Mouse (Mus musculus): ENCODE data around the gene Agr3.

Agr3 gene

GRCm38 (mm10) chr12:35925402-35925801 lies at the start of gene Agr3:
Gene Agr3 (plus strand): TSS chr12:35925620.
- DNase-seq (ENCODE audit: low read depth, low spot score) = no peak

- peak; percentile 42 for DNase-seq (ENCODE audit: low read depth, low spot score)
Measured at GRCm38 (mm10) chr12:35884892-35885558, 40.4 kb upstream of the Agr3 start.

GRCm38 (mm10) chr12:35889383-35889782 lies 36.0 kb upstream of the Agr3 start:
- DNase-seq (ENCODE audit: low read depth, low spot score) = no peak

GRCm38 (mm10) chr12:35890756-35891155 lies 34.7 kb upstream of the Agr3 start:
- DNase-seq (ENCODE audit: low read depth, low spot score) = no peak

GRCm38 (mm10) chr12:35894304-35894900 lies 31.0 kb upstream of the Agr3 start:
- no peak for DNase-seq (ENCODE audit: low read depth, low spot score)

- DNase-seq (ENCODE audit: low read depth, low spot score) = peak; percentile 88
Measured at GRCm38 (mm10) chr12:35895875-35896763, 29.3 kb upstream of the Agr3 start.

GRCm38 (mm10) chr12:35896764-35897282 lies 28.6 kb upstream of the Agr3 start:
- peak; percentile 49 for DNase-seq (ENCODE audit: low read depth, low spot score)

- DNase-seq (ENCODE audit: low read depth, low spot score) = no peak
Measured at GRCm38 (mm10) chr12:35910632-35911031, 14.8 kb upstream of the Agr3 start.

GRCm38 (mm10) chr12:35915813-35916212 lies 9.6 kb upstream of the Agr3 start:
- DNase-seq (ENCODE audit: low read depth, low spot score) = peak; percentile 41

GRCm38 (mm10) chr12:35916467-35916866 lies 9.0 kb upstream of the Agr3 start:
- DNase-seq (ENCODE audit: low read depth, low spot score) = no peak

- DNase-seq (ENCODE audit: low read depth, low spot score) = no peak
Measured at GRCm38 (mm10) chr12:35918031-35918430, 7.4 kb upstream of the Agr3 start.

- DNase-seq (ENCODE audit: low read depth, low spot score) = peak; percentile 49
Measured at GRCm38 (mm10) chr12:35927804-35928203, 2.4 kb downstream of the Agr3 start.

- no peak for DNase-seq (ENCODE audit: low read depth, low spot score)
Measured at GRCm38 (mm10) chr12:35932816-35933215, 7.4 kb downstream of the Agr3 start.

GRCm38 (mm10) chr12:35951757-35952156 lies 26.3 kb downstream of the Agr3 start:
- DNase-seq (ENCODE audit: low read depth, low spot score) = no peak

- DNase-seq (ENCODE audit: low read depth, low spot score) = peak; percentile 64
Measured at GRCm38 (mm10) chr12:35957235-35957634, 31.8 kb downstream of the Agr3 start.

GRCm38 (mm10) chr12:35966098-35966767 lies 40.8 kb downstream of the Agr3 start:
- DNase-seq (ENCODE audit: low read depth, low spot score) = no peak

- no peak for DNase-seq (ENCODE audit: low read depth, low spot score)
Measured at GRCm38 (mm10) chr12:35966768-35967141, 41.3 kb downstream of the Agr3 start.

- no peak for DNase-seq (ENCODE audit: low read depth, low spot score)
Measured at GRCm38 (mm10) chr12:35975898-35976297, 50.5 kb downstream of the Agr3 start.

GRCm38 (mm10) chr12:35977633-35978246 lies 52.3 kb downstream of the Agr3 start:
- DNase-seq (ENCODE audit: low read depth, low spot score) = no peak

- no peak for DNase-seq (ENCODE audit: low read depth, low spot score)
Measured at GRCm38 (mm10) chr12:35979625-35980024, 54.2 kb downstream of the Agr3 start.

- peak; percentile 49 for DNase-seq (ENCODE audit: low read depth, low spot score)
Measured at GRCm38 (mm10) chr12:35981732-35982360, 56.4 kb downstream of the Agr3 start.
